Mouse (Mus musculus) liver, embryonic 11.5 days (tissue): Measurements from ENCODE around the gene Clp1. TPM values are rescaled to one million over a fixed set of nuclear protein-coding genes. Genes with fewer than 3 reads are reported as not detected.
A peak's percentile ranks its signal among the peaks of the same experiment; 100 is the strongest.

Experiments
- ATAC-seq: fragments of 200-750 bp; cut with Nextera tagmentation; replicated peaks from 2 replicates; pipeline ENCODE4 v1.8.0; 2017; ENCODE audit warnings: moderate number of reproducible peaks, mild to moderate bottlenecking, moderate TSS enrichment, moderate library complexity; ENCODE audit not compliant: low FRiP score
- DNase-seq: peaks from one replicate; pipeline ENCODE4 v3.0.0-alpha.2; 2017; ENCODE audit warnings: low spot score
- H3K27ac ChIP-seq: fragments of 300-500 bp; sonication (generic); 2 replicates; pipeline ENCODE4 v1.5.1; 2014; ENCODE audit warnings: mild to moderate bottlenecking, low read depth, low read length, control low read depth
- H3K27me3 ChIP-seq: fragments of 300-500 bp; sonication (generic); replicated peaks from 2 replicates; pipeline ENCODE4 v1.6.1; 2014; ENCODE audit warnings: low read length, mixed read lengths; ENCODE audit not compliant: control insufficient read depth, insufficient read depth
- H3K36me3 ChIP-seq: fragments of 300-500 bp; sonication (generic); 2 replicates; pipeline ENCODE4 v1.6.1; 2014; ENCODE audit warnings: mild to moderate bottlenecking, low read length, moderate library complexity, mixed read lengths; ENCODE audit not compliant: control insufficient read depth, insufficient read depth
- H3K4me1 ChIP-seq: fragments of 300-500 bp; sonication (generic); replicated peaks from 2 replicates; pipeline ENCODE4 v1.6.1; 2014; ENCODE audit warnings: low read length, mixed read lengths; ENCODE audit not compliant: control insufficient read depth, insufficient read depth
- H3K4me2 ChIP-seq: fragments of 300-500 bp; sonication (generic); 2 replicates; pipeline ENCODE4 v1.6.1; 2014; ENCODE audit warnings: mild to moderate bottlenecking, control low read depth, moderate library complexity
- H3K4me3 ChIP-seq: fragments of 300-500 bp; sonication (generic); 2 replicates; pipeline ENCODE4 v1.5.1; 2014; ENCODE audit warnings: low read depth, low read length, control low read depth
- H3K9ac ChIP-seq: fragments of 300-500 bp; sonication (generic); 2 replicates; pipeline ENCODE4 v1.6.1; 2014; ENCODE audit warnings: low read depth, low read length, control low read depth
- H3K9me3 ChIP-seq: fragments of 300-500 bp; sonication (generic); 2 replicates; pipeline ENCODE4 v1.6.1; 2016; ENCODE audit warnings: low read length, inconsistent platforms, mixed read lengths; ENCODE audit not compliant: control insufficient read depth
- WGBS: fragments of 180-500 bp; shearing (Covaris S2); extraction: QIAGEN DNeasy Blood & Tissue Kit; methylation state at CpG from one replicate; pipeline ENCODE4 v1.1.7; 2014; 5-methylcytosine and 5-hydroxymethylcytosine counted together
- polyA plus RNA-seq: library from polyadenylated mRNA; unstranded; fragments of >200 nt; fragmentation: Nextera tagmentation; extraction: Ambion mirVana; gene quantifications from 2 replicates; pipeline ENCODE4 v1.2.1, GENCODE M21; 2014

Clp1 gene
- polyA plus RNA-seq, result 59.3 and 63.4 TPM in 2 replicates

- Histone ChIP-seq H3K4me3 (peak within 1 kb of the TSS; percentile 73), H3K36me3 (peaks cover 13% of the 10 kb centered on the region), H3K27ac (peak within 1 kb of the TSS; percentile 64), H3K4me2 (peak within 1 kb of the TSS; percentile 88), H3K9me3 (no peaks in the 10 kb centered on the region), H3K4me1 (peaks cover 12% of the 10 kb centered on the region), H3K27me3 (no peaks in the 10 kb centered on the region), H3K9ac (peak within 1 kb of the TSS; percentile 65)
- DNase-seq, result peak; percentile 95
- under 1% methylated on average over 39 of the region's 39 CpGs for WGBS
- peak; percentile 94 for ATAC-seq
These were observed at the start of gene Clp1 for GRCm38 (mm10) chr2:84727172-84727858. TSS of gene Clp1 (minus strand) at chr2:84727350.

- no peak overlapping the region for H3K9ac ChIP-seq
- H3K27me3 ChIP-seq, result peaks cover 2% of the 10 kb centered on the region
- H3K27ac ChIP-seq, result no peak overlapping the region
- 71% methylated on average over 6 of the region's 6 CpGs for WGBS
- no peaks in the 10 kb centered on the region for H3K36me3 ChIP-seq
- H3K4me3 ChIP-seq, result no peak overlapping the region
- no peaks in the 10 kb centered on the region for H3K9me3 ChIP-seq
- H3K4me1 ChIP-seq, result peaks cover 6% of the 10 kb centered on the region; the same call in 1 of the 2 replicates
- DNase-seq (no peak), ATAC-seq (no peak)
- no peak overlapping the region for H3K4me2 ChIP-seq
These were observed 48.5 kb upstream of the Clp1 start for GRCm38 (mm10) chr2:84775665-84776064.

GRCm38 (mm10) chr2:84775241-84775640, 48.1 kb upstream of the Clp1 start, which contains the start of gene Serping1:
TSS of gene Serping1 (minus strand) at chr2:84775444.
- Histone ChIP-seq H3K9me3 (no peaks in the 10 kb centered on the region), H3K27me3 (peaks cover 2% of the 10 kb centered on the region), H3K4me2 (peak within 1 kb of the TSS; percentile 47), H3K36me3 (no peaks in the 10 kb centered on the region), H3K9ac (0 out of 2 replicates have a peak within 1 kb of the TSS, but pooled peaks have one; percentile 4), H3K27ac (0 out of 2 replicates have a peak within 1 kb of the TSS, but pooled peaks have one; percentile 35), H3K4me3 (peak within 1 kb of the TSS; percentile 31), H3K4me1 (peaks cover 6% of the 10 kb centered on the region; the same call in 1 of the 2 replicates)
- WGBS, result 60% methylated on average over 9 of the region's 9 CpGs
- ATAC-seq, result peak; percentile 55
- no peak for DNase-seq

GRCm38 (mm10) chr2:84774751-84775150, 47.6 kb upstream of the Clp1 start:
- no peaks in the 10 kb centered on the region for H3K9me3 ChIP-seq
- H3K36me3 ChIP-seq, result no peaks in the 10 kb centered on the region
- peak overlapping the region; percentile 47 for H3K4me2 ChIP-seq
- DNase-seq (peak; percentile 56), ATAC-seq (peak; percentile 79)
- peaks cover 6% of the 10 kb centered on the region; the same call in 1 of the 2 replicates for H3K4me1 ChIP-seq
- H3K27ac ChIP-seq, result 0 out of 2 replicates have a peak overlapping the region, but pooled peaks have one; percentile 35
- 0 out of 2 replicates have a peak overlapping the region, but pooled peaks have one; percentile 4 for H3K9ac ChIP-seq
- peak overlapping the region; percentile 31 for H3K4me3 ChIP-seq
- WGBS, result 11% methylated on average over 15 of the region's 15 CpGs
- H3K27me3 ChIP-seq, result peaks cover 2% of the 10 kb centered on the region

GRCm38 (mm10) chr2:84773195-84773594, 46.0 kb upstream of the Clp1 start:
- H3K27me3 ChIP-seq, result peaks cover 2% of the 10 kb centered on the region
- 75% methylated on average over 5 of the region's 5 CpGs for WGBS
- H3K36me3 ChIP-seq, result no peaks in the 10 kb centered on the region
- H3K9ac ChIP-seq, result no peak overlapping the region
- ATAC-seq, result no peak
- no peak overlapping the region for H3K27ac ChIP-seq
- no peak overlapping the region for H3K4me2 ChIP-seq
- DNase-seq, result no peak
- peaks cover 6% of the 10 kb centered on the region; the same call in 1 of the 2 replicates for H3K4me1 ChIP-seq
- no peaks in the 10 kb centered on the region for H3K9me3 ChIP-seq
- no peak overlapping the region for H3K4me3 ChIP-seq

- peaks cover 2% of the 10 kb centered on the region; the same call in 1 of the 2 replicates for H3K27me3 ChIP-seq
- H3K4me1 ChIP-seq, result peaks cover 6% of the 10 kb centered on the region; the same call in 1 of the 2 replicates
- no peak overlapping the region for H3K4me2 ChIP-seq
- DNase-seq, result no peak
- WGBS, result 74% methylated on average over 4 of the region's 4 CpGs
- no peaks in the 10 kb centered on the region for H3K9me3 ChIP-seq
- ATAC-seq, result no peak
- no peak overlapping the region for H3K27ac ChIP-seq
- H3K36me3 ChIP-seq, result no peaks in the 10 kb centered on the region
- no peak overlapping the region for H3K9ac ChIP-seq
- no peak overlapping the region for H3K4me3 ChIP-seq
These were observed 45.3 kb upstream of the Clp1 start for GRCm38 (mm10) chr2:84772454-84772853.

- DNase-seq, result no peak
- Histone ChIP-seq H3K36me3 (no peaks in the 10 kb centered on the region), H3K9ac (no peak overlapping the region), H3K4me1 (peaks cover 6% of the 10 kb centered on the region; the same call in 1 of the 2 replicates), H3K9me3 (no peaks in the 10 kb centered on the region), H3K27me3 (peaks cover 2% of the 10 kb centered on the region; the same call in 1 of the 2 replicates), H3K4me2 (no peak overlapping the region), H3K4me3 (no peak overlapping the region), H3K27ac (no peak overlapping the region)
- 67% methylated on average over 6 of the region's 6 CpGs for WGBS
- ATAC-seq, result no peak
These were observed 43.4 kb upstream of the Clp1 start for GRCm38 (mm10) chr2:84770501-84770900.

GRCm38 (mm10) chr2:84762818-84763217, 35.7 kb upstream of the Clp1 start:
- H3K27me3 ChIP-seq, result no peaks in the 10 kb centered on the region
- H3K9me3 ChIP-seq, result no peaks in the 10 kb centered on the region
- no peak overlapping the region for H3K27ac ChIP-seq
- no peak for DNase-seq
- H3K4me3 ChIP-seq, result no peak overlapping the region
- ATAC-seq, result no peak
- WGBS, result 41% methylated on average over 1 of the region's 1 CpGs
- no peaks in the 10 kb centered on the region for H3K36me3 ChIP-seq
- no peaks in the 10 kb centered on the region for H3K4me1 ChIP-seq
- H3K9ac ChIP-seq, result no peak overlapping the region
- no peak overlapping the region for H3K4me2 ChIP-seq
